Mouse (Mus musculus) kidney, embryonic 15.5 days (tissue): ENCODE results near the gene Gpi1. TPM values are rescaled to one million over a fixed set of nuclear protein-coding genes. Genes with fewer than 3 reads are reported as not detected.

Experiments
- ATAC-seq: fragments of 200-750 bp; cut with Nextera tagmentation; replicated peaks from 2 replicates; pipeline ENCODE4 v1.8.0; 2017; ENCODE audit warnings: moderate TSS enrichment; ENCODE audit not compliant: low FRiP score
- H3K27ac ChIP-seq: fragments of 300-500 bp; sonication (generic); 2 replicates; pipeline ENCODE4 v1.5.1; 2015; ENCODE audit warnings: mild to moderate bottlenecking, inconsistent platforms
- H3K27me3 ChIP-seq: fragments of 300-500 bp; sonication (generic); 2 replicates; pipeline ENCODE4 v1.6.1; 2015; ENCODE audit warnings: inconsistent platforms
- H3K36me3 ChIP-seq: fragments of 300-500 bp; sonication (generic); 2 replicates; pipeline ENCODE4 v1.6.1; 2015; ENCODE audit warnings: inconsistent platforms
- H3K4me1 ChIP-seq: fragments of 300-500 bp; sonication (generic); 2 replicates; pipeline ENCODE4 v1.6.1; 2015; ENCODE audit warnings: inconsistent platforms
- H3K4me2 ChIP-seq: fragments of 300-500 bp; sonication (generic); 2 replicates; pipeline ENCODE4 v1.6.1; 2015; ENCODE audit warnings: moderate library complexity, mild to moderate bottlenecking, inconsistent platforms
- H3K4me3 ChIP-seq: fragments of 300-500 bp; sonication (generic); replicated peaks from 2 replicates; pipeline ENCODE4 v1.5.1; 2015; ENCODE audit warnings: mild to moderate bottlenecking, inconsistent platforms
- H3K9ac ChIP-seq: fragments of 300-500 bp; sonication (generic); 2 replicates; pipeline ENCODE4 v1.6.1; 2015; ENCODE audit warnings: mild to moderate bottlenecking, inconsistent platforms
- H3K9me3 ChIP-seq: fragments of 300-500 bp; sonication (generic); replicated peaks from 2 replicates; pipeline ENCODE4 v1.6.1; 2016; ENCODE audit warnings: inconsistent platforms
- WGBS: fragments of 180-500 bp; shearing (Covaris S2); methylation state at CpG from one replicate; pipeline ENCODE4 v1.1.7; 2015; ENCODE audit warnings: mixed read lengths; 5-methylcytosine and 5-hydroxymethylcytosine counted together
- polyA plus RNA-seq: library from polyadenylated mRNA; unstranded; fragments of >200 nt; fragmentation: Nextera tagmentation; extraction: Ambion mirVana; gene quantifications from 2 replicates; pipeline ENCODE4 v1.2.1, GENCODE M21; 2015

The Gpi1 gene
- polyA plus RNA-seq = 381 and 404 TPM in 2 replicates

- H3K27ac ChIP-seq = peak within 1 kb of the TSS; percentile 94
- peak within 1 kb of the TSS; percentile 90 for H3K9ac ChIP-seq
- peaks cover 51% of the 10 kb centered on the region for H3K4me1 ChIP-seq
- H3K36me3 ChIP-seq = peaks cover 35% of the 10 kb centered on the region
- H3K4me3 ChIP-seq = peak within 1 kb of the TSS; percentile 86
- under 1% methylated on average over 39 of the region's 39 CpGs for WGBS
- H3K9me3 ChIP-seq = no peaks in the 10 kb centered on the region
- peak; percentile 81 for ATAC-seq
- H3K27me3 ChIP-seq = no peaks in the 10 kb centered on the region
- H3K4me2 ChIP-seq = peak within 1 kb of the TSS; percentile 68
Measured at GRCm38 (mm10) chr7:34230116-34230515, at the start of gene Gpi1. Gene Gpi1 (minus strand): TSS chr7:34230336.

GRCm38 (mm10) chr7:34277656-34278055 is 47.5 kb upstream of the Gpi1 start:
- ATAC-seq = no peak
- WGBS = 92% methylated on average over 2 of the region's 2 CpGs
- H3K9me3 ChIP-seq = no peaks in the 10 kb centered on the region
- H3K27ac ChIP-seq = no peak overlapping the region
- H3K4me1 ChIP-seq = no peaks in the 10 kb centered on the region
- no peaks in the 10 kb centered on the region for H3K27me3 ChIP-seq
- no peak overlapping the region for H3K4me2 ChIP-seq
- H3K36me3 ChIP-seq = peaks cover 22% of the 10 kb centered on the region
- H3K4me3 ChIP-seq = no peak overlapping the region
- H3K9ac ChIP-seq = no peak overlapping the region

GRCm38 (mm10) chr7:34276066-34276465 is 45.9 kb upstream of the Gpi1 start:
- Histone ChIP-seq H3K4me1 (no peaks in the 10 kb centered on the region), H3K27me3 (no peaks in the 10 kb centered on the region), H3K27ac (no peak overlapping the region), H3K36me3 (peaks cover 15% of the 10 kb centered on the region), H3K9ac (no peak overlapping the region), H3K9me3 (no peaks in the 10 kb centered on the region), H3K4me2 (no peak overlapping the region), H3K4me3 (no peak overlapping the region)
- WGBS = 96% methylated on average over 3 of the region's 3 CpGs
- no peak for ATAC-seq

- no peak overlapping the region for H3K27ac ChIP-seq
- no peak overlapping the region for H3K4me3 ChIP-seq
- H3K4me1 ChIP-seq = no peaks in the 10 kb centered on the region
- peaks cover 10% of the 10 kb centered on the region; the same call in 1 of the 2 replicates for H3K36me3 ChIP-seq
- H3K9ac ChIP-seq = no peak overlapping the region
- WGBS = 70% methylated on average over 4 of the region's 4 CpGs
- H3K4me2 ChIP-seq = no peak overlapping the region
- no peaks in the 10 kb centered on the region for H3K9me3 ChIP-seq
- no peaks in the 10 kb centered on the region for H3K27me3 ChIP-seq
- ATAC-seq = no peak
Measured at GRCm38 (mm10) chr7:34272465-34272864, 42.3 kb upstream of the Gpi1 start.

GRCm38 (mm10) chr7:34268463-34268862 is 38.3 kb upstream of the Gpi1 start:
- ATAC-seq = no peak

GRCm38 (mm10) chr7:34266421-34266820 is 36.3 kb upstream of the Gpi1 start:
- peak overlapping the region; percentile 20; the same call in 1 of the 2 replicates for H3K27ac ChIP-seq
- H3K9ac ChIP-seq = no peak overlapping the region
- H3K27me3 ChIP-seq = no peaks in the 10 kb centered on the region
- H3K4me3 ChIP-seq = no peak overlapping the region
- ATAC-seq = no peak
- peaks cover 22% of the 10 kb centered on the region for H3K36me3 ChIP-seq
- H3K9me3 ChIP-seq = no peaks in the 10 kb centered on the region
- peaks cover 7% of the 10 kb centered on the region for H3K4me1 ChIP-seq
- H3K4me2 ChIP-seq = no peak overlapping the region

More at GRCm38 (mm10) chr7:34268463-34268862, 38.3 kb upstream of the Gpi1 start:
- H3K4me3 ChIP-seq = no peak overlapping the region
- H3K4me2 ChIP-seq = no peak overlapping the region
- H3K9me3 ChIP-seq = no peaks in the 10 kb centered on the region
- H3K4me1 ChIP-seq = peaks cover 7% of the 10 kb centered on the region
- WGBS = 70% methylated on average over 1 of the region's 1 CpGs
- H3K9ac ChIP-seq = no peak overlapping the region
- H3K27me3 ChIP-seq = no peaks in the 10 kb centered on the region
- H3K27ac ChIP-seq = 0 out of 2 replicates have a peak overlapping the region, but pooled peaks have one; percentile 38
- peaks cover 3% of the 10 kb centered on the region for H3K36me3 ChIP-seq

- WGBS = 59% methylated on average over 5 of the region's 5 CpGs
- ATAC-seq = no peak
- H3K9ac ChIP-seq = no peak overlapping the region
- H3K27me3 ChIP-seq = no peaks in the 10 kb centered on the region
- H3K36me3 ChIP-seq = peaks cover 25% of the 10 kb centered on the region
- no peak overlapping the region for H3K4me3 ChIP-seq
- H3K27ac ChIP-seq = peak overlapping the region; percentile 20; the same call in 1 of the 2 replicates
- H3K9me3 ChIP-seq = no peaks in the 10 kb centered on the region
- H3K4me1 ChIP-seq = peaks cover 7% of the 10 kb centered on the region
- H3K4me2 ChIP-seq = no peak overlapping the region
Measured at GRCm38 (mm10) chr7:34265876-34266346, 35.8 kb upstream of the Gpi1 start.

GRCm38 (mm10) chr7:34263437-34263836 is 33.3 kb upstream of the Gpi1 start:
- Histone ChIP-seq H3K27ac (no peak overlapping the region), H3K4me1 (peaks cover 7% of the 10 kb centered on the region), H3K4me2 (no peak overlapping the region), H3K9ac (no peak overlapping the region), H3K9me3 (no peaks in the 10 kb centered on the region), H3K36me3 (peaks cover 43% of the 10 kb centered on the region), H3K4me3 (no peak overlapping the region), H3K27me3 (no peaks in the 10 kb centered on the region)
- no peak for ATAC-seq
- 79% methylated on average over 5 of the region's 5 CpGs for WGBS

- H3K27me3 ChIP-seq = no peaks in the 10 kb centered on the region
- H3K4me2 ChIP-seq = no peak overlapping the region
- H3K27ac ChIP-seq = no peak overlapping the region
- H3K4me1 ChIP-seq = no peaks in the 10 kb centered on the region
- no peak overlapping the region for H3K4me3 ChIP-seq
- H3K36me3 ChIP-seq = peaks cover 84% of the 10 kb centered on the region
- no peak overlapping the region for H3K9ac ChIP-seq
- WGBS = 88% methylated on average over 1 of the region's 1 CpGs
- no peak for ATAC-seq
- H3K9me3 ChIP-seq = no peaks in the 10 kb centered on the region
Measured at GRCm38 (mm10) chr7:34258407-34258806, 28.3 kb upstream of the Gpi1 start.

GRCm38 (mm10) chr7:34257279-34257678 is 27.1 kb upstream of the Gpi1 start:
- no peaks in the 10 kb centered on the region for H3K27me3 ChIP-seq
- H3K4me2 ChIP-seq = no peak overlapping the region
- H3K4me3 ChIP-seq = no peak overlapping the region
- H3K9me3 ChIP-seq = no peaks in the 10 kb centered on the region
- 72% methylated on average over 9 of the region's 9 CpGs for WGBS
- H3K27ac ChIP-seq = no peak overlapping the region
- H3K9ac ChIP-seq = no peak overlapping the region
- H3K36me3 ChIP-seq = peaks cover 84% of the 10 kb centered on the region
- no peak for ATAC-seq
- no peaks in the 10 kb centered on the region for H3K4me1 ChIP-seq

GRCm38 (mm10) chr7:34255916-34256315 is 25.8 kb upstream of the Gpi1 start:
- Histone ChIP-seq H3K36me3 (peaks cover 83% of the 10 kb centered on the region), H3K4me2 (no peak overlapping the region), H3K4me1 (no peaks in the 10 kb centered on the region), H3K4me3 (no peak overlapping the region), H3K9me3 (no peaks in the 10 kb centered on the region), H3K27me3 (no peaks in the 10 kb centered on the region), H3K27ac (peak overlapping the region; percentile 76), H3K9ac (no peak overlapping the region)
- WGBS = 85% methylated on average over 1 of the region's 1 CpGs
- no peak for ATAC-seq

GRCm38 (mm10) chr7:34255137-34255536 is 25.0 kb upstream of the Gpi1 start:
- no peak overlapping the region for H3K4me3 ChIP-seq
- H3K9me3 ChIP-seq = no peaks in the 10 kb centered on the region
- WGBS = 52% methylated on average over 3 of the region's 3 CpGs
- ATAC-seq = no peak
- no peak overlapping the region for H3K4me2 ChIP-seq
- peaks cover 87% of the 10 kb centered on the region for H3K36me3 ChIP-seq
- H3K4me1 ChIP-seq = no peaks in the 10 kb centered on the region
- no peak overlapping the region for H3K9ac ChIP-seq
- 0 out of 2 replicates have a peak overlapping the region, but pooled peaks have one; percentile 41 for H3K27ac ChIP-seq
- no peaks in the 10 kb centered on the region for H3K27me3 ChIP-seq

- Histone ChIP-seq H3K27ac (no peak overlapping the region), H3K4me1 (no peaks in the 10 kb centered on the region), H3K36me3 (peaks cover 86% of the 10 kb centered on the region), H3K27me3 (no peaks in the 10 kb centered on the region), H3K4me2 (no peak overlapping the region), H3K9ac (no peak overlapping the region), H3K9me3 (no peaks in the 10 kb centered on the region), H3K4me3 (no peak overlapping the region)
- 64% methylated on average over 2 of the region's 2 CpGs for WGBS
- ATAC-seq = no peak
Measured at GRCm38 (mm10) chr7:34252030-34252429, 21.9 kb upstream of the Gpi1 start.
